Comparison of ENCODE assay signal across 8 mouse cellular contexts in genomic region chr1:150993162-150994064, GRCm38 (mm10). TPM values are rescaled to one million over a fixed set of nuclear protein-coding genes. Genes with fewer than 3 reads are reported as not detected.
DNase-seq lines count a peak whose midpoint lies in the region; ATAC-seq and TF ChIP-seq lines count a peak whose summit lies in the region.

Gene Hmcn1 (minus strand): TSS chr1:150993435.

- no peak for TF ChIP-seq POLR2A in cerebellum, adult 2 months (IDR thresholded peaks at IDR 0.05; ENCODE audit: borderline replicate concordance, insufficient read depth, low read length)

- peak; percentile 90 for ATAC-seq in hindbrain, embryonic 16.5 days
- ATAC-seq in liver, embryonic 16.5 days (ENCODE audit: low read depth): peak; percentile 64
- ATAC-seq in neural tube, embryonic 13.5 days (ENCODE audit: low read depth): peak; percentile 83

- no peaks in the 10 kb centered on the region; the same call in 1 of the 2 replicates for H3K27me3 ChIP-seq in cerebellum, adult 2 months (ENCODE audit: control insufficient read depth, insufficient read depth, low read length)
- H3K27me3 ChIP-seq in hindbrain, embryonic 16.5 days (replicated peaks; ENCODE audit: control insufficient read depth, insufficient read depth, low read length): no peaks in the 10 kb centered on the region
- peaks cover 13% of the 10 kb centered on the region for H3K27me3 ChIP-seq in liver, embryonic 16.5 days (ENCODE audit: control insufficient read depth, insufficient read depth, low read depth, low read length)
- peaks cover 8% of the 10 kb centered on the region for H3K27me3 ChIP-seq in neural tube, embryonic 13.5 days

- H3K4me3 ChIP-seq in cerebellum, adult 2 months (replicated peaks; ENCODE audit: insufficient read depth, low read depth, low read length): no peak within 1 kb of the TSS
- peak within 1 kb of the TSS; percentile 51 for H3K4me3 ChIP-seq in hindbrain, embryonic 16.5 days (ENCODE audit: low read length)
- peak within 1 kb of the TSS; percentile 53 for H3K4me3 ChIP-seq in liver, embryonic 16.5 days (ENCODE audit: low read depth, low read length)
- peak within 1 kb of the TSS; percentile 51 for H3K4me3 ChIP-seq in neural tube, embryonic 13.5 days

- peak within 1 kb of the TSS; percentile 98 for H3K4me2 ChIP-seq in hindbrain, embryonic 16.5 days (ENCODE audit: low read length)
- H3K4me2 ChIP-seq in liver, embryonic 16.5 days (ENCODE audit: low read depth, low read length): peak within 1 kb of the TSS; percentile 57
- peak within 1 kb of the TSS; percentile 87 for H3K4me2 ChIP-seq in neural tube, embryonic 13.5 days

- H3K4me1 ChIP-seq in cerebellum, adult 2 months (ENCODE audit: control insufficient read depth, insufficient read depth, low read length): no peaks in the 10 kb centered on the region
- peaks cover 9% of the 10 kb centered on the region for H3K4me1 ChIP-seq in hindbrain, embryonic 16.5 days (ENCODE audit: control insufficient read depth, insufficient read depth, low read depth, low read length)
- no peaks in the 10 kb centered on the region for H3K4me1 ChIP-seq in liver, embryonic 16.5 days (ENCODE audit: control insufficient read depth, low read depth, low read length)
- peaks cover 30% of the 10 kb centered on the region for H3K4me1 ChIP-seq in neural tube, embryonic 13.5 days (replicated peaks)

- peak within 1 kb of the TSS; percentile 64 for H3K9ac ChIP-seq in hindbrain, embryonic 16.5 days (ENCODE audit: low read depth, low read length)
- 0 out of 2 replicates have a peak within 1 kb of the TSS, but pooled peaks have one; percentile 14 for H3K9ac ChIP-seq in liver, embryonic 16.5 days (ENCODE audit: low read depth, low read length)
- peak within 1 kb of the TSS; percentile 70 for H3K9ac ChIP-seq in neural tube, embryonic 13.5 days

- DNase-seq in cerebellum, postnatal 10 days: peak; percentile 34 to 54
- DNase-seq in cerebellum, adult 2 months: no peak
- DNase-seq in adrenal gland, postnatal 4 days (ENCODE audit: low spot score in 2 of 2): peak in 1 of 2 experiments; percentile 3
- peak; percentile 50 for DNase-seq in gastrocnemius, postnatal 10 days
- peak; percentile 73 for DNase-seq in thymus, postnatal 4 days

- H3K9me3 ChIP-seq in hindbrain, embryonic 16.5 days (ENCODE audit: control insufficient read depth, low read length): peaks cover 4% of the 10 kb centered on the region
- no peaks in the 10 kb centered on the region for H3K9me3 ChIP-seq in liver, embryonic 16.5 days (replicated peaks; ENCODE audit: control insufficient read depth, low read length)
- H3K9me3 ChIP-seq in neural tube, embryonic 13.5 days: peaks cover 7% of the 10 kb centered on the region; the same call in 1 of the 2 replicates

- TF ChIP-seq CTCF in cerebellum, adult 2 months (IDR thresholded peaks at IDR 0.05; ENCODE audit: borderline replicate concordance, insufficient read depth, low read depth, low read length): no peak

- H3K36me3 ChIP-seq in hindbrain, embryonic 16.5 days (ENCODE audit: control insufficient read depth, insufficient read depth, low read length): no peaks in the 10 kb centered on the region
- no peaks in the 10 kb centered on the region for H3K36me3 ChIP-seq in liver, embryonic 16.5 days (ENCODE audit: control insufficient read depth, insufficient read depth)
- H3K36me3 ChIP-seq in neural tube, embryonic 13.5 days: no peaks in the 10 kb centered on the region

- WGBS in cerebellum, adult 2 months: under 1% methylated on average over 38 of the region's 38 CpGs
- under 1% methylated on average over 28 of the region's 38 CpGs for WGBS in hindbrain, embryonic 16.5 days
- WGBS in liver, embryonic 16.5 days (ENCODE audit: insufficient replicate concordance): under 1% methylated on average over 38 of the region's 38 CpGs
- WGBS in neural tube, embryonic 13.5 days: under 1% methylated on average over 38 of the region's 38 CpGs

- no peak within 1 kb of the TSS for H3K27ac ChIP-seq in cerebellum, adult 2 months (ENCODE audit: insufficient read depth, low read length)
- H3K27ac ChIP-seq in hindbrain, embryonic 16.5 days (ENCODE audit: low read depth, low read length): no peak within 1 kb of the TSS
- no peak within 1 kb of the TSS for H3K27ac ChIP-seq in liver, embryonic 16.5 days (ENCODE audit: low read length)
- H3K27ac ChIP-seq in neural tube, embryonic 13.5 days (replicated peaks): peak within 1 kb of the TSS; percentile 49; the same call in 1 of the 2 replicates

RNA-seq across cellular contexts. Expression of gene Hmcn1, which starts in this region (rescaled TPM):
- 5.3 and 6.0 TPM in 2 replicates for polyA plus RNA-seq in cerebellum, adult 2 months (2012; rRNA removed)
- 10 to 100 TPM; 12.3 to 20.5 TPM for total RNA-seq in adrenal gland, postnatal 4 days (2021)
- 10 to 100 TPM; 10.3 to 13.1 TPM for total RNA-seq in gastrocnemius, postnatal 10 days (2021)
- polyA plus RNA-seq in hindbrain, embryonic 16.5 days (2015; fragmentation: Nextera tagmentation; extraction: Ambion mirVana): 1.3 and 1.5 TPM in 2 replicates
- polyA plus RNA-seq in liver, embryonic 16.5 days (2015; fragmentation: Nextera tagmentation; extraction: Ambion mirVana): 1.3 and 2.0 TPM in 2 replicates
- 2.5 and 4.7 TPM in 2 replicates for polyA plus RNA-seq in neural tube, embryonic 13.5 days (2015; fragmentation: Nextera tagmentation; extraction: Ambion mirVana)

Comparison
In these comparisons a context has a peak if more than half of its experiments do, and no peak if none do; other contexts are left out.
1. DNase-seq: peak in cerebellum, postnatal 10 days (2 of 2), gastrocnemius, postnatal 10 days (single experiment) and thymus, postnatal 4 days (single experiment); none in cerebellum, adult 2 months (0 of 2).
2. H3K9ac ChIP-seq: peak in every context shown above with its lines; median percentile 70 in neural tube, embryonic 13.5 days; 64 in hindbrain, embryonic 16.5 days; 14 in liver, embryonic 16.5 days.
3. Peak in every context shown above with its lines, with median percentiles within 50 percentile points of each other: ATAC-seq and H3K4me2 ChIP-seq.